In genomic region chr11:11461635-11462560, GRCm38 (mm10) we compare ENCODE assay signal across 8 mouse cellular contexts. TPM values are rescaled to one million over a fixed set of nuclear protein-coding genes. Genes with fewer than 3 reads are reported as not detected.
DNase-seq lines count a peak whose midpoint lies in the region; ATAC-seq lines count a peak whose summit lies in the region.

Gene Spata48 (plus strand): TSS chr11:11462094.
Gene Zpbp (minus strand): TSS chr11:11462408.

- intact Hi-C loops in gastrocnemius, postnatal 14 days (cut with DNase I; ENCODE audit: low total_unique reads) = loop anchor here (5.0 kb wide), 1 partner anchor 325 kb away; no protein-coding TSS in a partner anchor
- intact Hi-C loops in left cerebral cortex, postnatal 10 days (cut with DNase I) = loop anchor here (5.0 kb wide), 1 partner anchor 325 kb away; no protein-coding TSS in a partner anchor

- peak; percentile 97 for DNase-seq in adipocyte (ENCODE audit: low spot score)
- DNase-seq in embryo, embryonic 10 days (ENCODE audit: low spot score) = peak; percentile 92
- DNase-seq in gastrocnemius, postnatal 14 days = peak; percentile 88
- peak; percentile 85 to 93 for DNase-seq in left cerebral cortex, postnatal 10 days (ENCODE audit: extremely low spot score in 1 of 2, low spot score in 2 of 2)
- peak; percentile 84 to 89 for DNase-seq in right cerebral cortex, postnatal 36 days (ENCODE audit: low spot score in 2 of 2)
- DNase-seq in yolk sac, embryonic 10.5 days (ENCODE audit: low spot score) = peak; percentile 83

- ATAC-seq in inflammation-experienced regulatory T-cells, adult 6 months = peak; percentile 94
- ATAC-seq in megakaryocyte-erythroid progenitor cell, adult 5-6 weeks (replicated peaks; ENCODE audit: low FRiP score, low TSS enrichment, poor library complexity, severe bottlenecking) = peak; percentile 96

RNA-seq across cellular contexts. Expression of gene Spata48, which starts in this region (rescaled TPM):
- under 1 TPM; 0.49 to 0.53 TPM for total RNA-seq in gastrocnemius, postnatal 14 days (2021)
- polyA plus RNA-seq in inflammation-experienced regulatory T-cells, adult 6 months (2017; shearing (Covaris generic)) = under 1 TPM in 1 of 3 experiments, not detected in 2; 0.31 TPM
- total RNA-seq in left cerebral cortex, postnatal 10 days (2021) = 1 to 10 TPM; 2.7 to 2.8 TPM
- total RNA-seq in megakaryocyte-erythroid progenitor cell, adult 5-6 weeks (2014; fragmentation: Nextera tagmentation) = 1.6 and 3.4 TPM in 2 replicates
- 0.56 and 1.6 TPM in 2 replicates for total RNA-seq in megakaryocyte-erythroid progenitor cell, adult 5-6 weeks (2017)

RNA-seq across cellular contexts. Expression of gene Zpbp, which starts in this region (rescaled TPM):
- total RNA-seq in gastrocnemius, postnatal 14 days (2021) = under 1 TPM; 0.24 to 0.33 TPM
- under 1 TPM in 2 of 3 experiments, not detected in 1; 0.47 to 0.63 TPM for polyA plus RNA-seq in inflammation-experienced regulatory T-cells, adult 6 months (2017; shearing (Covaris generic))
- 1 to 10 TPM; 1.1 to 1.6 TPM for total RNA-seq in left cerebral cortex, postnatal 10 days (2021)
- total RNA-seq in megakaryocyte-erythroid progenitor cell, adult 5-6 weeks (2014; fragmentation: Nextera tagmentation) = 1.1 and 1.7 TPM in 2 replicates
- total RNA-seq in megakaryocyte-erythroid progenitor cell, adult 5-6 weeks (2017) = 0.47 and 2.1 TPM in 2 replicates

Comparison
In these comparisons a context has a peak if more than half of its experiments do, and no peak if none do; other contexts are left out.
1. Peak in every context shown above with its lines: DNase-seq and ATAC-seq.
2. Peak in DNase-seq in gastrocnemius, postnatal 14 days; RNA of the genes that start here not detected or under 1 TPM.
3. Peak in ATAC-seq in inflammation-experienced regulatory T-cells, adult 6 months; RNA of the genes that start here not detected or under 1 TPM.